Mouse (Mus musculus) spleen, adult 10 weeks (tissue): ENCODE results near the gene Tgtp2. TPM values are rescaled to one million over a fixed set of nuclear protein-coding genes. Genes with fewer than 3 reads are reported as not detected.

Source experiments
- polyA plus RNA-seq: library from polyadenylated mRNA; stranded (reverse); fragments of 350-450 nt; fragmentation: Illumina TruSeq; extraction: RNeasy Lipid Tissue Mini Kit (QIAGEN cat#74804); gene quantifications from one replicate; pipeline ENCODE4 v1.2.3, GENCODE M21; 2015; ENCODE audit warnings: low replicate concordance; ENCODE audit not compliant: insufficient read depth

Gene Tgtp2
- polyA plus RNA-seq = 120 TPM

DNA sequence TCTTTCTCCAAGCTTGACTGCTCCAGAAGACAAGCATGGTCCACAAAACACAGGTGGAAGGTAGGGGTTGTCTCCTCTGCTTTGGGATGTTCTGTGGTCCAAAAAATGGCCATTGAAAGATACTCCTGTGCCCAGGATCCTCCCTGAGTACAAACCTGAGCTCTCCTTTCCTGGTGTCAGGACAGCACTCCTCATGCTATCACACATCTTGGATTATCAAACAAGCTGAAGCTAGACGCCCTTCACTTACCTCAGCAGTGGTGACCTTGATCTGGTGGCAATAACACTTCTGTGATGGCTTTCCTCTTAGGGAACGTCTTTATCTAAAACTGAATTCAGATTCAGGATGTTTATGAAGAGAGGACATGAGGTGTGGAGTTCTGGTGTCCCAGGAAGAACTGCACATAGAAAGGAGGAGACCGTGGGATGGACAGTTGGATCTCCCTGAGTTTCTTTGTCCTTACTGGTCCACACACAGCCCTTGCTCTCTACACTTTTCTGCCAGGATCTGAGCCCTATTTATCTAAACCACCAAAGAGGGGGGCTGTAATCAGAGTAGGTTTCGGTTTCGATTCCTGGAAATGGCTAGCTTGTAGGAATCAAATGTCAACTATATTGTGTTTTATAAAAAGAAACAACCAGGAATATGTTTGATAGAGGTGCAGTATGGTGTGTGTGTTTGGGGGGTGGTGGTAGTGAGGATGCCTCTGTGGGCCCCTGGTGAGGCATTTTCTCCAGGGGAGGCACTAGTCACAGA is at the start of gene Tgtp2:
TSS of gene Tgtp2 (minus strand) at position 494 of the 757 bp plus-strand sequence.

GRCm38 (mm10) chr11:49076001-49076757 is 12.2 kb upstream of the Tgtp2 start, which contains the start of gene Ifi47:
Gene Ifi47 (plus strand): TSS chr11:49076587.

DNA sequence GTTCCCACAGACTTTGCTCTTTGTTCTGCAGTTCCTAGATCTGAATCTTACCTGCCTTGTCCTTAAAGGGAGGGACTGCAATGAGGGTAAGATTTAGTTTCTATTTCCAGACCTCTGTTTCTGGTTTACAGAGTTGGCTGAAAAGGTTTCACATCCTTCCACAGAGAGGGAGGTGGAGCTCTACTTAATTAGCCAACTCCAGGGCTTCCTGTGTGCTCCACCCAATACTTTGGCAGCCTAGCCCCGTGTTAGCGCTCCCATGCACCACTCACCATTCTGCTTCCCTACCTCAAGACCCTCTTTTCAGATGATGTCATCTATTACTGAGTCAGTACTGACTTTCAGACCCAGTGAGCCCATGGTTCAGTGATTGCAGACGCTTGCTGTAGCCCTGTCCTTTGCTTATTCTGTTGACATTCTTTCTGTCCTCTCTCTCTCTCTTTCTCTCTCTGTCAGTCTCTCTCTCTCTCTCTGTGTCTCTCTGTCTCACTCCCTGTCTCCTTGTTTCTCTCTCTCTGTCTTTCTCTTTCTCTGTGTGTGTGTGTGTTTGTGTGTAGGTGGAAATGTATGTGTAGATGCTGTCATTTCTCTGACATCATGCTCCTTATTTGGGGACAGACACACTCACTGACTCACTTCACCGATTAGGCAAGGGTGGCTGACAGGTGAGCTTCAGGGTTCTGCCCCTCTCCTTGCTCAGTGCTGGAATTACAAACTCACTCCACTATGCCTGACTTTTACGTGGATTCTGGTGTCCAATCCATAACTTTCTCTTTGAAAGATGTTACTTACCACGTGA is 12.7 kb downstream of the Tgtp2 start, which contains the start of gene 9930111J21Rik2:
TSS of gene 9930111J21Rik2 (minus strand) at position 150 of the 799 bp plus-strand sequence.

Other genes with a start within 250 kb of the Tgtp2 start
- gene Trim41, start 246.9 kb downstream of the Tgtp2 start, polyA plus RNA-seq = 21.0 TPM
- 95.2 TPM for gene Trim7, start 238.1 kb downstream of the Tgtp2 start, polyA plus RNA-seq
- 4.8 TPM for gene Gm12184, start 237.6 kb downstream of the Tgtp2 start, polyA plus RNA-seq
- gene Irgm1, start 192.5 kb downstream of the Tgtp2 start, polyA plus RNA-seq = 119 TPM
- 7.3 TPM for gene Gm5431, start 162.0 kb downstream of the Tgtp2 start, polyA plus RNA-seq
- 66.3 TPM for gene Psme2b, start 118.0 kb downstream of the Tgtp2 start, polyA plus RNA-seq
- gene Olfr56, start 85.3 kb downstream of the Tgtp2 start, polyA plus RNA-seq = 1.4 TPM
- gene 9930111J21Rik1, start 84.8 kb downstream of the Tgtp2 start, polyA plus RNA-seq = 82.8 TPM
- gene Gm12185, start 72.0 kb downstream of the Tgtp2 start, polyA plus RNA-seq = 5.8 TPM
- 38.6 TPM for gene Tgtp1, start 70.0 kb downstream of the Tgtp2 start, polyA plus RNA-seq
- gene 9930111J21Rik2, start 13.0 kb downstream of the Tgtp2 start, polyA plus RNA-seq = 201 TPM
- 157 TPM for gene Ifi47, start 12.4 kb upstream of the Tgtp2 start, polyA plus RNA-seq
- 0.17 TPM for gene Olfr1396, start 50.7 kb upstream of the Tgtp2 start, polyA plus RNA-seq
- gene Olfr1395, start 78.1 kb upstream of the Tgtp2 start, polyA plus RNA-seq = not detected
- gene Olfr1394, start 90.2 kb upstream of the Tgtp2 start, polyA plus RNA-seq = not detected
- gene Btnl9, start 123.0 kb upstream of the Tgtp2 start, polyA plus RNA-seq = 7.4 TPM
- 103 TPM for gene Zfp62, start 139.1 kb upstream of the Tgtp2 start, polyA plus RNA-seq
- gene Mgat1, start 180.0 kb upstream of the Tgtp2 start, polyA plus RNA-seq = 120 TPM
- 0.17 TPM for gene Olfr1393, start 214.1 kb upstream of the Tgtp2 start, polyA plus RNA-seq
- gene Olfr1392, start 221.1 kb upstream of the Tgtp2 start, polyA plus RNA-seq = 0.17 TPM
- gene Olfr10, start 240.5 kb upstream of the Tgtp2 start, polyA plus RNA-seq = not detected